Mouse (Mus musculus) liver, postnatal 0 days (tissue): Measurements from ENCODE around the gene Capn6. TPM values are rescaled to one million over a fixed set of nuclear protein-coding genes. Genes with fewer than 3 reads are reported as not detected.

ENCODE experiments used
- ATAC-seq: fragments of 200-750 bp; cut with Nextera tagmentation; 2 replicates; pipeline ENCODE4 v1.8.0; 2017; ENCODE audit warnings: mild to moderate bottlenecking, moderate library complexity
- DNase-seq: peaks from one replicate; pipeline ENCODE4 v3.0.0-alpha.2; 2016
- H3K27ac ChIP-seq: fragments of 300-500 bp; sonication (generic); 2 replicates; pipeline ENCODE4 v1.5.1; 2014; ENCODE audit warnings: antibody characterized with exemption, moderate library complexity, mild to moderate bottlenecking, low read depth
- H3K27me3 ChIP-seq: fragments of 300-500 bp; sonication (generic); 2 replicates; pipeline ENCODE4 v1.6.1; 2014; ENCODE audit warnings: low read length, control low read depth, mixed read lengths; ENCODE audit not compliant: insufficient read depth
- H3K36me3 ChIP-seq: fragments of 300-500 bp; sonication (generic); replicated peaks from 2 replicates; pipeline ENCODE4 v1.6.1; 2014; ENCODE audit warnings: mild to moderate bottlenecking, control low read depth, low read length, moderate library complexity, mixed read lengths; ENCODE audit not compliant: insufficient read depth
- H3K4me1 ChIP-seq: fragments of 300-500 bp; sonication (generic); 2 replicates; pipeline ENCODE4 v1.6.1; 2014; ENCODE audit warnings: antibody characterized with exemption, mild to moderate bottlenecking, control low read depth; ENCODE audit not compliant: insufficient read depth
- H3K4me2 ChIP-seq: fragments of 300-500 bp; sonication (generic); 2 replicates; pipeline ENCODE4 v1.6.1; 2014; ENCODE audit warnings: low read depth, mild to moderate bottlenecking, low read length, moderate library complexity, mixed read lengths
- H3K4me3 ChIP-seq: fragments of 300-500 bp; sonication (generic); 2 replicates; pipeline ENCODE4 v1.5.1; 2014; ENCODE audit warnings: low read depth, low read length
- H3K9ac ChIP-seq: fragments of 300-500 bp; sonication (generic); replicated peaks from 2 replicates; pipeline ENCODE4 v1.6.1; 2014; ENCODE audit warnings: mild to moderate bottlenecking, moderate library complexity
- H3K9me3 ChIP-seq: fragments of 300-500 bp; sonication (generic); 2 replicates; pipeline ENCODE4 v1.6.1; 2016; ENCODE audit warnings: mild to moderate bottlenecking, control low read depth, low read length, mixed read lengths
- CTCF ChIP-seq: sonication (generic); IDR thresholded peaks from 2 replicates; pipeline ENCODE4 v1.5.1; 2016; ENCODE audit warnings: antibody characterized with exemption, low read depth
- EP300 ChIP-seq: IDR thresholded peaks from 2 replicates; pipeline ENCODE4 v1.6.1; 2016; ENCODE audit warnings: antibody characterized with exemption, low read depth, mild to moderate bottlenecking
- WGBS: fragments of 180-500 bp; shearing (Covaris S2); extraction: QIAGEN DNeasy Blood & Tissue Kit; methylation state at CpG from one replicate; pipeline ENCODE4 v1.1.7; 2014; ENCODE audit not compliant: insufficient replicate concordance; 5-methylcytosine and 5-hydroxymethylcytosine counted together
- microRNA-seq: library from miRNA; unstranded; fragments of <30 nt; microRNA quantifications from one replicate; pipeline ENCODE4, GENCODE M21; 2016
- polyA plus RNA-seq: library from polyadenylated mRNA; unstranded; fragments of >200 nt; fragmentation: Nextera tagmentation; extraction: Ambion mirVana; gene quantifications from 2 replicates; pipeline ENCODE4 v1.2.1, GENCODE M21; 2015

Capn6 gene
- polyA plus RNA-seq, 1 experiment from 2014 or later = 10.0 TPM

DNA sequence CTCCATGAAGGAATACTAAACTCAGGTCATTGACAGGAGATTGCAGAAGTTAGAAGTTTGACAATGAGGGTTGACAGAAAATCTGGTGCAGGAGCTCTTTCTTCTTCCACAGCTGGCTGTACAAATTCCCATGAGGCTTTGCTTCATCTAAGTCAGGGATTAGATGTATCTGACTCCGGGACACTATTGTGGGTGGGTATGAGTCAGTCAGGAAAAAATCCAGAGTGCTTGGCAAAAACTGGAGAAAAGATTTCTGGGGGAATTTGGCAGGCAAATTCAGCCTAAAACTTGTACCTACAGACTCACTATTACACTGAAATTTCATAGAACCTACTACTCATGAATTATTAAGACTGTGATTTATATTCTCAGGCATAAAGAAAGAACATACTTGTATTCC lies 11.3 kb downstream of the Capn6 start:
- Histone ChIP-seq H3K27ac (no peak overlapping the region), H3K27me3 (no peaks in the 10 kb centered on the region), H3K9me3 (no peaks in the 10 kb centered on the region), H3K36me3 (no peaks in the 10 kb centered on the region), H3K4me1 (no peaks in the 10 kb centered on the region), H3K4me2 (no peak overlapping the region), H3K9ac (no peak overlapping the region), H3K4me3 (no peak overlapping the region)
- TF ChIP-seq CTCF = no peak
- WGBS = 62% methylated on average over 1 of the region's 1 CpGs
- ATAC-seq (no peak), DNase-seq (no peak)

DNA sequence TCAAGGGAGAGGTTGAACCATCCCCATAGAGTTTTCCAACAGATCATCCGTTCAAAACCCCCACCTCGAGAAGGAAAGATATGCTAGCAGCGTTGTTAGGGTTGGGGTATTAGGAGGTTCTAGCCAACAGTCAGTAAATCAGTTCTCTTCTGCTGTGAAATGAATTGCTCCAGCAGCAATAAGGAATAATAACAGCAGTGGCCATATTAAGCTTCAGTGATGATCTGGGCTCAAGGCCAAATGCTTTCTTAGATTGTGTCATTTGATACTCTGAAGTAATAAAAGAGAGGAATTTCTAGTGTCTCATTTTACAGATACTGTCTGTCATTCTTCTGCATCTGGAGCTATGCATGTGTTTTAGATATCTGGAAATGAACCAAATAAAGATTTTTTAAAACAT lies 64.7 kb downstream of the Capn6 start:
- H3K27ac ChIP-seq = no peak overlapping the region
- DNase-seq (no peak), ATAC-seq (no peak)
- no peak for TF ChIP-seq CTCF
- TF ChIP-seq EP300 = no peak
- H3K9ac ChIP-seq = no peak overlapping the region
- no peaks in the 10 kb centered on the region for H3K4me1 ChIP-seq
- no peaks in the 10 kb centered on the region for H3K36me3 ChIP-seq
- no peak overlapping the region for H3K4me3 ChIP-seq
- H3K27me3 ChIP-seq = no peaks in the 10 kb centered on the region
- H3K4me2 ChIP-seq = no peak overlapping the region
- H3K9me3 ChIP-seq = no peaks in the 10 kb centered on the region
- WGBS = 59% methylated on average over 3 of the region's 3 CpGs

Small RNAs within 50 kb of the gene (microRNA-seq; reads per million reads assigned to microRNA genes)
- gene Gm47298 = not detected

Other genes with a start within 250 kb of the Capn6 start
- 0.07 and 0.13 TPM in 2 replicates for gene Dcx, start 105.9 kb upstream of the Capn6 start, polyA plus RNA-seq